Comparison of ENCODE assay signal across 10 mouse cellular contexts in the genomic region with DNA sequence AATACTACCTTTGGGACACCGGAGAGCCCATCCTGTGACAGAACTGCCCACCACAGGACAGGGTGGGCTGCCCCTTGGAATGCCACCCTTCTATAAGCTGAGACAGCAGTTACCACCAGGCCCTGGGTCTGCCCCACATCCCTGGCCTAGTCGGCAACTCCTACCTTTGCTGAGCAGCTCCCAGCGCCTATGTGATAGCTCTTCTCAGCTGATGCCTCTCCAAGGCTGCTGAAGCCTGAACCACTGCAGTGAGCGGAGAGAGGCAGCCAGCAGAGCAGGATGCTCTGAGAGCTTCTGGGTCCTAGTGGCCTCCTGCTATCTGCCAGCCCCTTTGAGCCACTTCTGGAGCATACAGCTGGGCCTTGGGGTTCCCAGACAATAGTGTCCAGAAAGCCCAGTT. TPM values are rescaled to one million over a fixed set of nuclear protein-coding genes. Genes with fewer than 3 reads are reported as not detected.
DNase-seq lines count a peak whose midpoint lies in the region; ATAC-seq and TF ChIP-seq lines count a peak whose summit lies in the region.
"Had no signal": no experiment of that assay in that cellular context is flagged by ENCODE, and none has a peak within 500 bp of the region (broad histone marks: within the 10 kb centered on the region; RNA-seq: fewer than 3 reads in every experiment).

Gene Gpr61 (minus strand): TSS at position 227 of the 400 bp plus-strand sequence.

- peak within 1 kb of the TSS; percentile 47 for H3K4me2 ChIP-seq in midbrain, embryonic 14.5 days (ENCODE audit: low read length)
- H3K4me2 ChIP-seq: heart, embryonic 15.5 days had no signal

- DNase-seq in cerebellum, adult 2 months: peak; percentile 54 to 56
- DNase-seq in cerebellum, postnatal 25 days: peak; percentile 38 to 63
- DNase-seq in layer of hippocampus, adult 18-20 months (ENCODE audit: low spot score in 2 of 2): peak; percentile 74 to 82
- peak; percentile 59 for DNase-seq in midbrain, embryonic 14.5 days
- DNase-seq in kidney, postnatal 25 days: no peak
- no peak for DNase-seq in testis, postnatal 10 days (ENCODE audit: low spot score)
- no peak for DNase-seq in kidney, postnatal 4 days
- no peak for DNase-seq in adrenal gland, adult 8-10 months

- peaks cover 6% of the 10 kb centered on the region; the same call in 1 of the 2 replicates for H3K4me1 ChIP-seq in cerebellum, adult 2 months (ENCODE audit: control insufficient read depth, insufficient read depth, low read length)
- peaks cover 10% of the 10 kb centered on the region for H3K4me1 ChIP-seq in midbrain, embryonic 14.5 days (ENCODE audit: control insufficient read depth, insufficient read depth, low read length)

- no peaks in the 10 kb centered on the region for H3K27me3 ChIP-seq in cerebellum, adult 2 months (ENCODE audit: control insufficient read depth, insufficient read depth, low read length)
- H3K27me3 ChIP-seq in midbrain, embryonic 14.5 days (ENCODE audit: control insufficient read depth, insufficient read depth, low read length): no peaks in the 10 kb centered on the region
- H3K27me3 ChIP-seq: heart, embryonic 15.5 days had no signal

- peak within 1 kb of the TSS; percentile 76 for H3K4me3 ChIP-seq in cerebellum, adult 2 months (replicated peaks; ENCODE audit: insufficient read depth, low read depth, low read length)
- H3K4me3 ChIP-seq in midbrain, embryonic 14.5 days (replicated peaks; ENCODE audit: low read depth, low read length): peak within 1 kb of the TSS; percentile 21; the same call in 1 of the 2 replicates
- H3K4me3 ChIP-seq: heart, embryonic 15.5 days had no signal

- ATAC-seq in midbrain, embryonic 14.5 days (ENCODE audit: low FRiP score, low TSS enrichment): no peak

- no peaks in the 10 kb centered on the region for H3K9me3 ChIP-seq in midbrain, embryonic 14.5 days (ENCODE audit: control insufficient read depth, low read length)
- H3K9me3 ChIP-seq: heart, embryonic 15.5 days had no signal

- peak within 1 kb of the TSS; percentile 48; the same call in 1 of the 2 replicates for H3K9ac ChIP-seq in midbrain, embryonic 14.5 days (replicated peaks; ENCODE audit: low read length)
- H3K9ac ChIP-seq: heart, embryonic 15.5 days had no signal

- no peaks in the 10 kb centered on the region for H3K36me3 ChIP-seq in midbrain, embryonic 14.5 days (ENCODE audit: control insufficient read depth, insufficient read depth, low read length)
- H3K36me3 ChIP-seq: heart, embryonic 15.5 days had no signal

- peak; percentile 37; the same call in 1 of the 2 replicates for TF ChIP-seq POLR2A in cerebellum, adult 2 months (IDR thresholded peaks at IDR 0.05; ENCODE audit: borderline replicate concordance, insufficient read depth, low read length)

- H3K27ac ChIP-seq in cerebellum, adult 2 months (ENCODE audit: insufficient read depth, low read length): peak within 1 kb of the TSS; percentile 66
- peak within 1 kb of the TSS; percentile 37; the same call in 1 of the 2 replicates for H3K27ac ChIP-seq in midbrain, embryonic 14.5 days (replicated peaks; ENCODE audit: low read depth, low read length)
- H3K27ac ChIP-seq: heart, embryonic 15.5 days had no signal

- WGBS in cerebellum, adult 2 months: 38% methylated on average over 4 of the region's 4 CpGs
- WGBS in midbrain, embryonic 14.5 days: 42% methylated on average over 4 of the region's 4 CpGs

- no peak for TF ChIP-seq CTCF in cerebellum, adult 2 months (IDR thresholded peaks at IDR 0.05; ENCODE audit: borderline replicate concordance, insufficient read depth, low read depth, low read length)

RNA-seq across cellular contexts. Expression of gene Gpr61, which starts in this region (rescaled TPM):
- 6.2 and 6.5 TPM in 2 replicates for polyA plus RNA-seq in cerebellum, adult 2 months (2012; rRNA removed)
- 10 to 100 TPM; 14.8 to 15.1 TPM for total RNA-seq in layer of hippocampus, adult 18-20 months (2021)
- polyA plus RNA-seq in midbrain, embryonic 14.5 days (2014; fragmentation: Nextera tagmentation; extraction: Ambion mirVana): 1.4 and 2.6 TPM in 2 replicates
- total RNA-seq in adrenal gland, adult 8-10 months (2022): 1 to 10 TPM in 1 of 4 experiments, under 1 TPM in 3; 0.31 to 1.1 (median 0.71) TPM
- total RNA-seq: liver, adult 2 months had no signal
- polyA plus RNA-seq: liver, adult 2 months had no signal

Comparison
In these comparisons a context has a peak if more than half of its experiments do, and no peak if none do; other contexts are left out.
1. RNA of gene Gpr61 (total RNA-seq): 14.8 to 15.1 TPM in layer of hippocampus, adult 18-20 months; 0.31 to 1.1 TPM in adrenal gland, adult 8-10 months; every median in the first group is over 4 times any median in the second.
2. DNase-seq: peak in cerebellum, adult 2 months (2 of 2), cerebellum, postnatal 25 days (2 of 2), layer of hippocampus, adult 18-20 months (2 of 2) and midbrain, embryonic 14.5 days (single experiment); none in kidney, postnatal 25 days (0 of 2), testis, postnatal 10 days (single experiment), kidney, postnatal 4 days (0 of 2) and adrenal gland, adult 8-10 months (single experiment).